Mouse (Mus musculus): Measurements from ENCODE around the gene Ccdc194. TPM values are rescaled to one million over a fixed set of nuclear protein-coding genes. Genes with fewer than 3 reads are reported as not detected.
"Not testable (repeated sequence)": the region's sequence is repeated elsewhere in the genome, so short reads cannot be mapped to it uniquely, and the experiment has no call there.

Gene Ccdc194
- polyA plus RNA-seq, 1 experiment from 2014 or later = not detected

DNA sequence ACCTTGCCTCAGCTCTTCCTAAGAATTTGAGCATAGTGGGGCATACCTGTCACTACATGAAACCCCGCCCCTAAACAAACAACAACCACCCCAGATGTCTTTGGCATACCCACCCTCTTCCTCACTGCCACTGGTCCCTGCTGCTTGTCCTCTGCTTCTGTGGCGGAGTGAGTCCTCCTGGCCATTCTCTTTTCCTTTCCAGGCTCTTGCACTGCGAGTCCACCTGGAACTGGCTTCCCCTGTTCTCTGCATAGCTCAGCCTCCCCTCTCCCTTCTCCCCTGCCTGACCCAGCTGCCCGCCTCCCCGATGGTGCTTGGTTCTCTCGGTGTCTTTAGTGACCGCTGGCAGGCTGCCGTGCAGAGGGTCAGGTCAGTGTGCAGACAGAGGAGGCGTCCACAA is 18.2 kb upstream of the Ccdc194 start:
- peaks cover 7% of the 10 kb centered on the region for H3K4me1 ChIP-seq (ENCODE audit: control insufficient read depth, insufficient read depth, low read length)
- no peaks in the 10 kb centered on the region for H3K9me3 ChIP-seq (ENCODE audit: control insufficient read depth, low read length)
- ATAC-seq (ENCODE audit: low FRiP score, low TSS enrichment) (no peak), DNase-seq (no peak)
- peaks cover 33% of the 10 kb centered on the region for H3K36me3 ChIP-seq (ENCODE audit: control insufficient read depth, insufficient read depth, low read length)
- peak overlapping the region; percentile 85 for H3K4me2 ChIP-seq (ENCODE audit: low read length)
- 0 out of 2 replicates have a peak, but pooled peaks cover 4% of the 10 kb centered on the region for H3K27me3 ChIP-seq (ENCODE audit: control insufficient read depth, insufficient read depth, low read length)
- peak overlapping the region; percentile 77; the same call in 1 of the 2 replicates for H3K9ac ChIP-seq (replicated peaks; ENCODE audit: low read length)
- peak overlapping the region; percentile 84 for H3K4me3 ChIP-seq (replicated peaks; ENCODE audit: low read depth, low read length)
- no peak overlapping the region for H3K27ac ChIP-seq (replicated peaks; ENCODE audit: low read depth, low read length)
- 90% methylated on average over 9 of the region's 9 CpGs for WGBS

DNA sequence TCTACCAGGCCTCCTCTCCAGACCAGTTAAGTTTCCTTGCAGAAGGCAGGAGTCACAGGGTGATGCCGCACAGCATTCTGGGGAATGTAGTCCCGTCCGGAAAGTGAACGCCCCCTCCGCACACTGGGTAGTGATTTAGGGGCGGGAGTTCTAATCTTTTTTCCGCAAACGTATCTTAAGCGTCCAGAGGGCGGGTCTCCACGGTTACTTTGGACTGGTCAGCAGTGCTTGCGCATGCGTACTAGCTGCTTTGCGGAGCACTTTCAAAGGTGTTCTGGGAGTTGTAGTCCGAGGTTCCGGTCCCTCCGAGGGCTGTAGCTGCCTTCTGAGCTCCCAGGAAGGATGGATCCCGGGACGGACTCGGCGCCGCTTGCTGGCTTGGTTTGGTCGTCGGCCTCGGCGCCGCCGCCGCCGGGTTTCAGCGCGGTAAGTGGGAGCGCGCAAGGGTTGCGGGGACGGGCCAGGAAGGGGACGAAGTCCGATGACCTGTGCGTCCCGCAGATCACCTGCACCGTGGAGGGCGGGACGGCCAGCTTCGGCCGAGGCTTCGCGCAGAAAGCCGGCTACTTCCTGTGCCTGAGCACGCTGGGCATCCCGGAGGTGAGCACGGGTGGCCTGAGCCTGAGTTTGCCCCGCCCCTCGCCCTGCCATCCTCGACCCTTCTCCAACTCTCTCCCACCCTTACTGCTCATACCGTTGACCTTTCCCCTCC is 17.3 kb upstream of the Ccdc194 start, which contains the start of gene Mvb12a:
Gene Mvb12a (plus strand): TSS at position 291 of the 712 bp plus-strand sequence.
- Histone ChIP-seq H3K9me3 (ENCODE audit: control insufficient read depth, low read length) (no peaks in the 10 kb centered on the region), H3K4me2 (ENCODE audit: low read length) (peak within 1 kb of the TSS; percentile 85), H3K9ac (replicated peaks; ENCODE audit: low read length) (peak within 1 kb of the TSS; percentile 77), H3K4me1 (ENCODE audit: control insufficient read depth, insufficient read depth, low read length) (peaks cover 7% of the 10 kb centered on the region), H3K27me3 (ENCODE audit: control insufficient read depth, insufficient read depth, low read length) (peaks cover 10% of the 10 kb centered on the region), H3K36me3 (ENCODE audit: control insufficient read depth, insufficient read depth, low read length) (peaks cover 24% of the 10 kb centered on the region), H3K27ac (replicated peaks; ENCODE audit: low read depth, low read length) (0 out of 2 replicates have a peak within 1 kb of the TSS, but pooled peaks have one; percentile 56), H3K4me3 (replicated peaks; ENCODE audit: low read depth, low read length) (peak within 1 kb of the TSS; percentile 84)
- peak; percentile 99 for DNase-seq
- peak; percentile 95 for ATAC-seq (ENCODE audit: low FRiP score, low TSS enrichment)
- 0% methylated on average over 55 of the region's 55 CpGs for WGBS

DNA sequence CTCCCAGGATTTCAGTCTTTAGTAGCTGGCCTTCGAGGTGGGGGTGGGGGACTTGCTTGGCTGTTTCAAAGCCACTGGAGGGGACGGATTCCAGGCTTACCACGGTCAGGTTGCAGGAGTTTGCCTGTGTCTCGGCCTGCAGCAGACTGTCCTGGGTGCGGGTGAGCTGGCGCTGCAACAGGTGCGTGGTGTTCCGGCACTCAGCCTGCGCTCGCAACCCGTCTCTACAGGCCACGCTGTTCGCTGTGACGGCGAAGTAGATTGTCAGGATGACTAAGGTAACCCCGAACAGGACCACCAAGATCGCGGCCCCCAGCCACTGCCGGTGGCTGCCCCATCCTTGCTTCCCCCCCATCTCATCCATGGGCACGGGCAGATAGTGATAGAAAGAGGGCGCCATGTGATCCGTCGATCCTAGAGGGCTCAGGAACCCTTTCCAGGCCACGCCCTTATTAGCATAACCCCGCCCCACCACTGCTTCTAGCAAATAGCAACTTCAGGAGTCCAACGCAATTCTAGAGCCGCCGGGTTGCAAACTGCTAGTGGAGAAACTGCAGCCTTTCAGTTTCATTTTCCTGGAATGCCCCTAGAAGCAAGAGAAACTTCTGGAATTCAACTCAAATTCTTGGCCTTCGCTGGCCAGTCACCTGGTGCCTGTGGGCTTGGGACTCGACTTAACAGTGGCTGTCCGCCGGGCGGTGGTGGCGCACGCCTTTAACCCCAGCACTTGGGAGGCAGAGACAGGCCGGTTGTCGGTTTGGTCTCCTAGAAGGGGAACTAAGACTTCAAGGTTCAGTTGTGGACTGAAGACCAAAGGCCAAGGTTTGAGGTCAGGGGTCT is 11.7 kb upstream of the Ccdc194 start, which contains the start of gene Bst2:
Gene Bst2 (minus strand): TSS at position 429 of the 840 bp plus-strand sequence.
- ATAC-seq (ENCODE audit: low FRiP score, low TSS enrichment) = no peak
- peak; percentile 71 for DNase-seq
- Histone ChIP-seq H3K27ac (replicated peaks; ENCODE audit: low read depth, low read length) (no peak within 1 kb of the TSS), H3K27me3 (ENCODE audit: control insufficient read depth, insufficient read depth, low read length) (peaks cover 20% of the 10 kb centered on the region), H3K9ac (replicated peaks; ENCODE audit: low read length) (no peak within 1 kb of the TSS), H3K4me1 (ENCODE audit: control insufficient read depth, insufficient read depth, low read length) (no peaks in the 10 kb centered on the region), H3K4me3 (replicated peaks; ENCODE audit: low read depth, low read length) (peak within 1 kb of the TSS; percentile 11), H3K36me3 (ENCODE audit: control insufficient read depth, insufficient read depth, low read length) (no peaks in the 10 kb centered on the region), H3K9me3 (ENCODE audit: control insufficient read depth, low read length) (no peaks in the 10 kb centered on the region), H3K4me2 (ENCODE audit: low read length) (peak within 1 kb of the TSS; percentile 39)
- WGBS = 4% methylated on average over 37 of the region's 37 CpGs

DNA sequence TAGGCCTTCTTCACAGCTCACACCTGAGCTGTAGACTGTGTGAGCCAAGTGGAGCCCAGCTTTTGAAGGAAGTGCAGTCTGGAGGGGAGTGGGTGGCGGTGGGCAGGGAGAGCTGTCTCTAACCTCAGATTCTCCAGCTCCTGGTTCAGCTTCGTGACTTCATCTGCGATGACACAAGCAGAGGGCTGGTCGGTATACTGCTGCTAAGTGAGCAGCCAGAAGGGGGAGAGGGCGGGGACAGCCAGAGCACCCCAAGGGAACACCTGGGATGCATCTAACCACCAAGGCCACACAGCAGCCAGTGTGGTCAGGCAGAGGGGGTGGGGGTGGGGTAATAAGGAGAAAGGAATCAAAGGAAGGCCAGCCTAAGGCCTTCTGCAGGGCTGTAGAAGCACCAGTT is 10.2 kb upstream of the Ccdc194 start:
- Histone ChIP-seq H3K4me1 (ENCODE audit: control insufficient read depth, insufficient read depth, low read length) (no peaks in the 10 kb centered on the region), H3K9me3 (ENCODE audit: control insufficient read depth, low read length) (no peaks in the 10 kb centered on the region), H3K27ac (replicated peaks; ENCODE audit: low read depth, low read length) (no peak overlapping the region), H3K9ac (replicated peaks; ENCODE audit: low read length) (no peak overlapping the region), H3K4me3 (replicated peaks; ENCODE audit: low read depth, low read length) (no peak overlapping the region), H3K27me3 (ENCODE audit: control insufficient read depth, insufficient read depth, low read length) (peaks cover 20% of the 10 kb centered on the region), H3K36me3 (ENCODE audit: control insufficient read depth, insufficient read depth, low read length) (no peaks in the 10 kb centered on the region), H3K4me2 (ENCODE audit: low read length) (no peak overlapping the region)
- WGBS = 67% methylated on average over 5 of the region's 5 CpGs
- ATAC-seq (ENCODE audit: low FRiP score, low TSS enrichment) (no peak), DNase-seq (no peak)

DNA sequence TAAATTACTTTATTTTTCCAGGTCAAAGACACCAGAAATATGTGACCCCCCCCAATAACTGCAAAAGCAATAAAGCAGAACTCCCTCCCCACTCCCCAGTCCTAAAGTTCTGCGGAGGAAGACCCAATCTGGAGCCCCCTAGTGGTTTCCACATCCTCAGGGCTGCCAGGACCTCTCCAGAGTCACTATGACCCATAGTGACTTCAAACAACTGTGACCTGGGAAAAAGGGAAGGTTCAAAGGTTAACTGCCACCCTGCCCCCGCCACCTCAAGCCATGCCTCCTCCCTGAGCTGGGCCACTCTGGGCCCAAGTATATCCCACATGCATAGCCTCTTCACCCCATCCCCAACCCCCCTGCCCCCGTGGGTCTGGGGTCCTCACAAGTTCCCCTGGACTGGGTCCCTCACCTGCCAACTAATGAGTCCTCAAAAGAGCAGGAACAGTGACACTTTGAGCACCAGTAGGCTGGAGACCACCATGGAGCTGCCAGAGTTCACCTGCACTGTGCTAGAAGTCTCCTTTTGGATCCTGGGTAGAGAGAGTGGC is 8.8 kb upstream of the Ccdc194 start:
- Histone ChIP-seq H3K9ac (replicated peaks; ENCODE audit: low read length) (no peak overlapping the region), H3K4me1 (ENCODE audit: control insufficient read depth, insufficient read depth, low read length) (no peaks in the 10 kb centered on the region), H3K27me3 (ENCODE audit: control insufficient read depth, insufficient read depth, low read length) (peaks cover 15% of the 10 kb centered on the region), H3K4me2 (ENCODE audit: low read length) (no peak overlapping the region), H3K27ac (replicated peaks; ENCODE audit: low read depth, low read length) (no peak overlapping the region), H3K36me3 (ENCODE audit: control insufficient read depth, insufficient read depth, low read length) (no peaks in the 10 kb centered on the region), H3K9me3 (ENCODE audit: control insufficient read depth, low read length) (no peaks in the 10 kb centered on the region), H3K4me3 (replicated peaks; ENCODE audit: low read depth, low read length) (no peak overlapping the region)
- DNase-seq = no peak
- WGBS = 46% methylated on average over 3 of the region's 3 CpGs
- no peak for ATAC-seq (ENCODE audit: low FRiP score, low TSS enrichment)

DNA sequence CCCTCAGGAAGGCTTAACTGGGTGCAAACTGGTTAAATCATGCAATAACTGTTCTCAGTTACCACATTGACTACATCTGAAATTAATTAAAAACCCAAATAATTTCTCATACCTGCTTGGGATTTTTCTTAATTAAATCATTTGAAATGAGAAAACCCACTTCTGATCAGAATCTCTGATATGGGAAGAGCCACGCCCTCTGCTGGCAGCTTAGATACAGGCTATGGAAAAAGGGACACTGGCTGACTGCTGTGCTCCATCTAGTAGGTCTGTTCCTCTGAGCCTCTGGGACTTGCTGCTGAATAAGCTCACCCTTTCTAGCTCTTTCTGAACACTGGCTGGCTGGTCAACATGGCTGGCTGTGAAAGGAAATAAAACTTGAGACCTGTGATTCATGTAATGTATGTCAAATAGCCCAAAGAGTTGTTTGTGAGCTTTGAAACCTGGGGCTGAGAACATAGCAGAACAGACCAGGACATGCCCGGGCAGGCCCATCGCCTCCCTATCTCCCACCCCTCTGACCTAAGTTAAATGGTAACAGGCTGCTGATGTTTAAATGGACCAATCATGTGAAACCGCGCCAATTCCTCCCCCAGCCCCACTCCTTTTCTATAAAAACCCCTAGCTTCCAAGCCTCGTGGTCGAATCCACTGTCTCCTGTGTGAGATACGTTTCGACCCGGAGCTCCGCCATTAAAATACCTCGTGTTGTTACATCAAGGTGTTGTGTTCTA is 5.4 kb upstream of the Ccdc194 start:
- not testable (repeated sequence) for H3K4me3 ChIP-seq (replicated peaks; ENCODE audit: low read depth, low read length); H3K9ac ChIP-seq (replicated peaks; ENCODE audit: low read length); H3K27ac ChIP-seq (replicated peaks; ENCODE audit: low read depth, low read length); H3K36me3 ChIP-seq (ENCODE audit: control insufficient read depth, insufficient read depth, low read length); ATAC-seq (ENCODE audit: low FRiP score, low TSS enrichment); H3K4me2 ChIP-seq (ENCODE audit: low read length); H3K4me1 ChIP-seq (ENCODE audit: control insufficient read depth, insufficient read depth, low read length); H3K9me3 ChIP-seq (ENCODE audit: control insufficient read depth, low read length)
- H3K27me3 ChIP-seq (ENCODE audit: control insufficient read depth, insufficient read depth, low read length) = peaks cover 13% of the 10 kb centered on the region
- peak; percentile 61 for DNase-seq
- WGBS = 78% methylated on average over 5 of the region's 12 CpGs

DNA sequence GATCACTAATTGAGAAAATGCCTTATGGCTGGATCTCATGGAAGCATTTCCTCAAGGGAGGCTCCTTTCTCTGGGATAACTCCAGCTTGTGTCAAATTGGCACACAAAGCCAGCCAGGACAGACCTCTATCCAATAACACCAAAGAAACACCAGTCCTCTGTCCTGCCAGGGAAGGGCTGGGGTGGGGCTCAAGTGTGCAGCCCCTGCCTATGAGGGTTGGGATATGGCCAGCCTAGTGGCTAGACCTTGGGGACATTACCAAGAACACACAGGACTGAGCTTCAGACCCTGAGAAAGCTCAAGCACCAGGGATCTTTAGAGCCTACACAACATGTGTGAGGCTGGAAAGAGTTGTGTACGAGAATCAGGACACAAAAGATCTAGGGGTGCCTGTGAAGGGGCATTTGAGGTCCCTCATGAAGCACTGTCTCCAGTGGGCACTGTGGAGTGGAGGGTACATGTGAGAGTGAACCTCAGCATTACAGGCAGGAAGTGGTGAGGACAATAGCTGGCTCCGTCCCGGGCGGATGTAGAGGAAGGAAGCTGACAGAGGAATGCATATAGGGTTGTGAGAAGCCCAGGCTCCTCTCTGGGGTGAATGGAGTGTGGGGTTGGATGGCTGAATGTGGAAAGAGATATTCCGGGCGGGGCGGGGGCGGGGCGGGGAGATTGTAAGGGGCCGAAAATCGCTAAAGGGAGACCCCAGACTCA is 3.0 kb upstream of the Ccdc194 start:
- DNase-seq (no peak), ATAC-seq (ENCODE audit: low FRiP score, low TSS enrichment) (no peak)
- 87% methylated on average over 11 of the region's 11 CpGs for WGBS
- Histone ChIP-seq H3K9me3 (ENCODE audit: control insufficient read depth, low read length) (no peaks in the 10 kb centered on the region), H3K4me2 (ENCODE audit: low read length) (no peak overlapping the region), H3K27me3 (ENCODE audit: control insufficient read depth, insufficient read depth, low read length) (peaks cover 25% of the 10 kb centered on the region), H3K4me3 (replicated peaks; ENCODE audit: low read depth, low read length) (no peak overlapping the region), H3K36me3 (ENCODE audit: control insufficient read depth, insufficient read depth, low read length) (no peaks in the 10 kb centered on the region), H3K27ac (replicated peaks; ENCODE audit: low read depth, low read length) (0 out of 2 replicates have a peak overlapping the region, but pooled peaks have one; percentile 28), H3K4me1 (ENCODE audit: control insufficient read depth, insufficient read depth, low read length) (no peaks in the 10 kb centered on the region), H3K9ac (replicated peaks; ENCODE audit: low read length) (no peak overlapping the region)

All from midbrain, embryonic 14.5 days (tissue).